Mouse (Mus musculus) kidney, adult 9 months (tissue): ENCODE results near the gene Prelp.

Experiments used
- DNase-seq: peaks from one replicate; pipeline ENCODE4 v3.0.0; 2022

Prelp gene

DNA sequence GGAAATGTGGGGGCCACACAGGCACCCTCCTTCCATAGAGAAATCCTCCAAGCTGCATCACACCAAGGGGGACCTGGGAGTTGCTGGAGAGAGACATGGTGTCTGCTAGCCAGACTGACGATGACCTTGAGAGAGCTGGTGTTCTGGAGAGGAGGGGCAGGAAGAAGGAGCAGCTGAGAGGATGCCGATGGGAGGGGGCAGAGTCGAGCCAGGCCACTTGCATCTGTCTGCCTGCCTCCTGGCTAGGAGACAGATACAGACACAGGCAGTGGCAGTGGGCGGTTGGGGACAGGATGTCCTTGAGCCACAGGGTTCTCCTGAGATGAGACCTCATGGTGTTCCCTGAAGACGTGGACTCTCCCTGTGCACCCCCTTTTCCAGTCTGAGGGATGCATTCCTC is 29.7 kb downstream of the Prelp start:
- peak; percentile 58 for DNase-seq

DNA sequence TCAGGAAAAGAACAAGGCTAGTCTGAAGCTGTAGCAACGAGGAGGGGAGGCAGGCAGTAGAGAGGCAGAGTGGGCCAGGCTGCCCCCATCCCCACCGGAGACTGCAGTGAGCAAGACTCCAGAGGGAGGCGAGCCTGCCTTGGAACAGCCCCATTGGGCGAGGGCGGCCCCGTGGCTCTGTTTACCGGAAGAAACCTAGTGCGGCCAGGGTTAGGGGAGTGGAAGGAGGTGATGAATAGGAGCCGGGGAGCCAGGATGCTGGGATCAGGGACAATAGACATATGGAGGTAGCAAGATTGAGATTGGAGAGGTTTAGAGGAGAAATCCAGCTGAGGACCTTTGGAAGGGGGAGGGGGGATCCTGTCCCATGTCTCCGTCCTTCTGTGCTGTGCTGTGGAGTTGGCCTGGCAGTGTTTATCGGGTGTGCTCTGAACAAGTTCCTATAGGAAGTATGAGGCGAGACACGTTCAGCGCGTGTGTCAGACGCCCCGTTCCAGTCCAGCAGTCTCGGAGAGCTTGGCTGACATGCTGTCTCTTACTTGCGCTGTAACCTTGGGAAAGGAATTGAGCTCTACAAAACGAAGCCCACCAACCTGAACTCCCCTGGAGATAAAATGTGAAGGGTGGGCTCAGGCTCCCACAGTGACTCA is 31.1 kb downstream of the Prelp start:
- no peak for DNase-seq

DNA sequence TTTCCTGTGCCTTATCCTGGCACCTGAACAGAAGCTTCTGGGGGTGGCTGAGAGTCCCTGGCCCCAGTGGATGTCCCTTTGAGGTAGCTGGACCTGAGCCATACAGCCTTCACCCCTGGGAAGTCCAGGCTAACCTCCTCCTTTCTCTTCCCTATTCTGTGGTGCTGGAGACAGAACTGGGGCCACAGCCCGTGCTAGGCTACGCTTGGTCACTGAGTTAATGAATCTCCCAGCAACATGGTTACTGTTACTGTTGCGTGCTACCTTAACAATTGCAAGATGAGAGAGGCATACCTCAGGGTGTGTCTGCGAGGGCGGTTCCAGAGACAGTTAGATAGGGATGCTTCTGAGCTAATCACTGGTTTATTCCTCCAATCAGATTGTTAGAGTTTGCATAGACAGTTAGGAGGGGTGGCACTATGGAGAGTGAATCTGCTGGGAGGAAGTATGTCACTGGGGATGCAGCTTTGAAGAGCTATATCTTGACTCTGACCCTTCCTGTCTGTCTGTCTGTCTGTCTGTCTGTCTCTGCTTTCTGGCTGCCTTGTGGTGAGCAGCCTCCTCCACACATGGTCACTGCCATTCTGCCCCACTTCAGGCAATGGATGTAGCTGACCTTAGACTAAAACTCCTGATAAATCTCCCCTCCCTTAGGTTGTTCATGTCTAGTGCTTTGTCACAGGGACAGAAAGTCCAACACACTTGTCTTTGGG is 33.5 kb downstream of the Prelp start:
- no peak for DNase-seq

- DNase-seq, result no peak
Observed at GRCm38 (mm10) chr1:133887044-133887443, 34.2 kb downstream of the Prelp start.

DNA sequence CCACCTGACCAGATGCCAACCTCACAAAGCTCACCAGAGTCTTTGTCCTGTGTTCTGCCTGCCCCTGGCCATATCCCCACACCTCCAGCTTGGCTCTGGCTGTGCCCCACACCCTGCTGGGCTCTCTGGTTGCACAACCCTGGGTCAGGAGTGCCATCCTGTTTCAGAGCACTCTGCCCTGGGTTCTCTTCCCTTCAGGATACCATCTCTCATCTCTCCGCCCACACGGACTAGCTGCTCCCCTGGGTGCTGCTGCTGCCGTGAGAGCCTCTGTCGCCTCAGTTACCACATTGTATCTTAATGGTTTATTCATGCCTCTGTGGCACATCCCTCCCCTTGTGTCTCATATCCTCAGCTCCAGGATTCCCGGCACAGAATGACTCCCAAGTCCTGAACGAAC is 34.8 kb downstream of the Prelp start:
- no peak for DNase-seq

GRCm38 (mm10) chr1:133885811-133886210 is 35.4 kb downstream of the Prelp start:
- DNase-seq, result no peak

- no peak for DNase-seq
Observed at GRCm38 (mm10) chr1:133884746-133885145, 36.5 kb downstream of the Prelp start.

DNA sequence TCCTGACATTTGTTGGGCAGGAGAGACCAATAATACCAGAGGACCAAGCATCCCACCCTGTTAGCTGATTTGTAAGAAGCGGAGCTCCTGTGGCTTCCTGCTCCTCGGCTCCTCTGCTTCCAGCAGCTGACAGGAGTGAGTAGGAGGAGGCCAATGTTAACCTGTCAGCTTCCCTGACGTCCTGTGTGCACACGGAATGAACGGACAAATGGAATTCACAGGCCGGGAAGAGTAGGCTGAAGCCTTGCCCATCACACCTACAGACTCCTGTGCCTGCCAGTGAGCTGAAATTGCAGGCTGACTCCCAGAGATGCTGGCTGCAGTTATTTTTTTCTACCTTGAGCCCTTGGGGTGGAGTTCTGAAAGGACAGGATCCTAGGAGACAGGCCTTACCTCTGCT is 37.1 kb downstream of the Prelp start:
- DNase-seq, result no peak

GRCm38 (mm10) chr1:133882283-133883217 is 38.7 kb downstream of the Prelp start:
- DNase-seq, result peak; percentile 18

- no peak for DNase-seq
Observed at GRCm38 (mm10) chr1:133881813-133882212, 39.4 kb downstream of the Prelp start.

GRCm38 (mm10) chr1:133878825-133879423 is 42.3 kb downstream of the Prelp start:
- peak; percentile 40 for DNase-seq

- peak; percentile 72 for DNase-seq
Observed at GRCm38 (mm10) chr1:133876936-133877335, 44.3 kb downstream of the Prelp start.

GRCm38 (mm10) chr1:133873086-133873813 is 48.0 kb downstream of the Prelp start:
- no peak for DNase-seq

- no peak for DNase-seq
Observed at GRCm38 (mm10) chr1:133871241-133871640, 50.0 kb downstream of the Prelp start.

- DNase-seq, result no peak
Observed at GRCm38 (mm10) chr1:133869221-133869620, 52.0 kb downstream of the Prelp start.

GRCm38 (mm10) chr1:133863257-133863997 is 57.8 kb downstream of the Prelp start:
- no peak for DNase-seq

- no peak for DNase-seq
Observed at GRCm38 (mm10) chr1:133861028-133861427, 60.2 kb downstream of the Prelp start.
